Mouse (Mus musculus): ENCODE results near the gene Ddx27. TPM values are rescaled to one million over a fixed set of nuclear protein-coding genes. Genes with fewer than 3 reads are reported as not detected.

The Ddx27 gene
- polyA plus RNA-seq, 2 experiments: 36.5 to 50.2 TPM

- DNase-seq (ENCODE audit: low spot score) (no peak), ATAC-seq (ENCODE audit: low FRiP score, low read depth) (no peak)
- no peak for TF ChIP-seq POLR2A (IDR thresholded peaks at IDR 0.05; ENCODE audit: borderline replicate concordance, extremely low read depth, insufficient read depth, insufficient read length)
- no peaks in the 10 kb centered on the region for H3K9me3 ChIP-seq (ENCODE audit: control insufficient read depth, low read length)
- H3K4me3 ChIP-seq (replicated peaks; ENCODE audit: low read length): no peak overlapping the region
- no peaks in the 10 kb centered on the region for H3K27me3 ChIP-seq (ENCODE audit: control insufficient read depth, insufficient read depth, low read length)
- H3K27ac ChIP-seq (replicated peaks; ENCODE audit: low read depth, low read length): no peak overlapping the region
- H3K4me2 ChIP-seq (replicated peaks; ENCODE audit: low read depth, low read length, severe bottlenecking): no peak overlapping the region
- 89% methylated on average over 2 of the region's 2 CpGs for WGBS
- H3K36me3 ChIP-seq (ENCODE audit: control insufficient read depth, insufficient read depth, low read length): no peaks in the 10 kb centered on the region
- peaks cover 11% of the 10 kb centered on the region for H3K4me1 ChIP-seq (ENCODE audit: control insufficient read depth, insufficient read depth, low read length)
- no peak overlapping the region for H3K9ac ChIP-seq (ENCODE audit: low read depth, low read length, severe bottlenecking)
Observed at GRCm38 (mm10) chr2:166980161-166980560, 34.8 kb upstream of the Ddx27 start.

- 74% methylated on average over 4 of the region's 4 CpGs for WGBS
- Histone ChIP-seq H3K27me3 (ENCODE audit: control insufficient read depth, insufficient read depth, low read length) (no peaks in the 10 kb centered on the region), H3K27ac (replicated peaks; ENCODE audit: low read depth, low read length) (no peak overlapping the region), H3K36me3 (ENCODE audit: control insufficient read depth, insufficient read depth, low read length) (no peaks in the 10 kb centered on the region), H3K4me3 (replicated peaks; ENCODE audit: low read length) (no peak overlapping the region), H3K4me1 (ENCODE audit: control insufficient read depth, insufficient read depth, low read length) (no peaks in the 10 kb centered on the region), H3K9ac (ENCODE audit: low read depth, low read length, severe bottlenecking) (no peak overlapping the region), H3K4me2 (replicated peaks; ENCODE audit: low read depth, low read length, severe bottlenecking) (no peak overlapping the region), H3K9me3 (ENCODE audit: control insufficient read depth, low read length) (no peaks in the 10 kb centered on the region)
- TF ChIP-seq POLR2A (IDR thresholded peaks at IDR 0.05; ENCODE audit: borderline replicate concordance, extremely low read depth, insufficient read depth, insufficient read length): no peak
- ATAC-seq (ENCODE audit: low FRiP score, low read depth) (no peak), DNase-seq (ENCODE audit: low spot score) (no peak)
Observed at GRCm38 (mm10) chr2:166983351-166983894, 31.6 kb upstream of the Ddx27 start.

GRCm38 (mm10) chr2:166990861-166991260 lies 24.1 kb upstream of the Ddx27 start:
- Histone ChIP-seq H3K4me2 (replicated peaks; ENCODE audit: low read depth, low read length, severe bottlenecking) (peak overlapping the region; percentile 34; the same call in 1 of the 2 replicates), H3K9me3 (ENCODE audit: control insufficient read depth, low read length) (no peaks in the 10 kb centered on the region), H3K27ac (replicated peaks; ENCODE audit: low read depth, low read length) (peak overlapping the region; percentile 53), H3K27me3 (ENCODE audit: control insufficient read depth, insufficient read depth, low read length) (no peaks in the 10 kb centered on the region), H3K4me1 (ENCODE audit: control insufficient read depth, insufficient read depth, low read length) (peaks cover 42% of the 10 kb centered on the region), H3K4me3 (replicated peaks; ENCODE audit: low read length) (no peak overlapping the region), H3K36me3 (ENCODE audit: control insufficient read depth, insufficient read depth, low read length) (no peaks in the 10 kb centered on the region), H3K9ac (ENCODE audit: low read depth, low read length, severe bottlenecking) (no peak overlapping the region)
- peak; percentile 51 for DNase-seq (ENCODE audit: low spot score)
- ATAC-seq (ENCODE audit: low FRiP score, low read depth): no peak
- TF ChIP-seq POLR2A (IDR thresholded peaks at IDR 0.05; ENCODE audit: borderline replicate concordance, extremely low read depth, insufficient read depth, insufficient read length): no peak
- 33% methylated on average over 7 of the region's 7 CpGs for WGBS

- no peak overlapping the region for H3K4me3 ChIP-seq (replicated peaks; ENCODE audit: low read length)
- DNase-seq (ENCODE audit: low spot score): no peak
- no peaks in the 10 kb centered on the region for H3K27me3 ChIP-seq (ENCODE audit: control insufficient read depth, insufficient read depth, low read length)
- no peaks in the 10 kb centered on the region for H3K9me3 ChIP-seq (ENCODE audit: control insufficient read depth, low read length)
- no peaks in the 10 kb centered on the region for H3K36me3 ChIP-seq (ENCODE audit: control insufficient read depth, insufficient read depth, low read length)
- H3K4me1 ChIP-seq (ENCODE audit: control insufficient read depth, insufficient read depth, low read length): peaks cover 45% of the 10 kb centered on the region
- no peak overlapping the region for H3K4me2 ChIP-seq (replicated peaks; ENCODE audit: low read depth, low read length, severe bottlenecking)
- H3K9ac ChIP-seq (ENCODE audit: low read depth, low read length, severe bottlenecking): no peak overlapping the region
- TF ChIP-seq POLR2A (IDR thresholded peaks at IDR 0.05; ENCODE audit: borderline replicate concordance, extremely low read depth, insufficient read depth, insufficient read length): no peak
- no peak for ATAC-seq (ENCODE audit: low FRiP score, low read depth)
- H3K27ac ChIP-seq (replicated peaks; ENCODE audit: low read depth, low read length): 0 out of 2 replicates have a peak overlapping the region, but pooled peaks have one; percentile 53
Observed at GRCm38 (mm10) chr2:166991945-166992344, 23.0 kb upstream of the Ddx27 start.

- Histone ChIP-seq H3K27ac (replicated peaks; ENCODE audit: low read depth, low read length) (peak overlapping the region; percentile 99), H3K9ac (ENCODE audit: low read depth, low read length, severe bottlenecking) (peak overlapping the region; percentile 98), H3K4me3 (replicated peaks; ENCODE audit: low read length) (peak overlapping the region; percentile 97), H3K4me1 (ENCODE audit: control insufficient read depth, insufficient read depth, low read length) (peaks cover 45% of the 10 kb centered on the region), H3K4me2 (replicated peaks; ENCODE audit: low read depth, low read length, severe bottlenecking) (peak overlapping the region; percentile 87), H3K27me3 (ENCODE audit: control insufficient read depth, insufficient read depth, low read length) (no peaks in the 10 kb centered on the region), H3K9me3 (ENCODE audit: control insufficient read depth, low read length) (no peaks in the 10 kb centered on the region), H3K36me3 (ENCODE audit: control insufficient read depth, insufficient read depth, low read length) (no peaks in the 10 kb centered on the region)
- 1% methylated on average over 26 of the region's 28 CpGs for WGBS
- ATAC-seq (ENCODE audit: low FRiP score, low read depth): no peak
- DNase-seq (ENCODE audit: low spot score): peak; percentile 18
- TF ChIP-seq POLR2A (IDR thresholded peaks at IDR 0.05; ENCODE audit: borderline replicate concordance, extremely low read depth, insufficient read depth, insufficient read length): no peak
Observed at GRCm38 (mm10) chr2:166995021-166995795, 19.8 kb upstream of the Ddx27 start.

Data from limb, embryonic 14.5 days (tissue).